Mouse (Mus musculus) left cerebral cortex, postnatal 25 days (tissue): ENCODE results near the gene Kat7. TPM values are rescaled to one million over a fixed set of nuclear protein-coding genes. Genes with fewer than 3 reads are reported as not detected.

Source experiments
- DNase-seq, 2 experiments: peaks; one replicate each; pipeline ENCODE4 v3.0.0; 2022; ENCODE audit warnings: low spot score in 2 of 2, mixed read lengths in 1 of 2
- intact Hi-C: fragments of 180-260 bp; cut with DNase I; formaldehyde crosslinking; loops from one replicate; pipeline ENCODE4 v1.15.1; 2025
- total RNA-seq, 2 experiments: library from RNA; stranded (reverse); gene quantifications; 2 replicates each; pipeline ENCODE4 v1.2.3; 2021

Kat7 gene
- 10 to 100 TPM; 67.5 to 70.1 TPM for total RNA-seq

DNA sequence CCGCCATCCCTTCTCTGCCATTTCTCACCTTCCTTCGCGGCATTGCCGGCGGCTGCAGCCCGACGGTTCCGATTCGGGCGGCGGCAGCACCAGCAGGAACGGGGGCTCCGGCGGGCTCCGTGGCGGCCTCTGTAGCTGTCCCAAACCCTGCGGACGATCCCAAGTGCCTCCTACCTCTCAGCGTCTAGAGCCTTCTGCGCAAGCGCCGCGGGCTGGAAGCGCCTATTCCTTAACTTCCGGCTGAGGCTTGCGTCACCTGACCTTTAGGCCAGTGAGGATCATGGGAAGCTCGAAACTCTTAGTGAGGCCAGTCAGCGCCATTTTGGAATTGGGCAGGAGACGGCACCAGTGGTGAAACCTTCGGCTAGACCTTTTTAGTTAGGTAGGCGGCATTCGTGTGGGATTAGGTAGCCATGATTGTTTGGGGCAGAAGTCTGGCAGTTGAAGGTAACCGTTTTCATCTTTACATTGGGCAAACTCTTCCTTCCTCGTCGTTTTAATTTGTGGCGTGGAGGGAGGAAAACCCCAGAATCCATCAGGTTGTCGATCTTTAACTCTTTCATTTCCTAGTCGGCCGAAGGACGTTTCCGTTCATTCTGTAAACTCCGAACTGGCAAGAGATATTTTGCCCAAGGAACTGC is at the start of gene Kat7:
Gene Kat7, minus strand, starts transcription at position 240 of the 641 bp plus-strand sequence.
- intact Hi-C loops = loop anchor here (2.0 to 10.0 kb wide), 2 partner anchors 75 to 215 kb away; partner anchors contain the start of gene Slc35b1
- DNase-seq = peak; percentile 99 to 100

DNA sequence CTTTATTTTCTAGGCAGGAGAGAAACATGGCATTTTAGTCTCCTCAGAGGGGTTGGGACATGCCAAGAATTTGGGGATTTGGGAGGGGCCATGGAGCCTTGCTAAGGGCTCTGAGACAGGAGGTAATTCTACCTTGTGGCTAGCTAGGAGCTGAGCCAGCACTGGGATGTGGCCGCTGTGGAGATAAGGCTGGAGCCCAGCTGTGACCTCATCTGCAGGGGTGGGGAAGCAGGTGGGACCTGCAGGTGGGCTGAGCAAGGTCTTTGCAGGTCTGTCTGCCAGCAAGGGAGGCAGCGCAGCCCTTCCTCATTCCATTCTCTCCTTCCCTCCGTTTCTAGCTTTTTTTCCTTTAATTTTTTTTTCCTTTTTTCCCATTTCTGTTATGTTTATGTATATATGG is 48.2 kb upstream of the Kat7 start:
- DNase-seq = no peak
- intact Hi-C loops = no loop called here

DNA sequence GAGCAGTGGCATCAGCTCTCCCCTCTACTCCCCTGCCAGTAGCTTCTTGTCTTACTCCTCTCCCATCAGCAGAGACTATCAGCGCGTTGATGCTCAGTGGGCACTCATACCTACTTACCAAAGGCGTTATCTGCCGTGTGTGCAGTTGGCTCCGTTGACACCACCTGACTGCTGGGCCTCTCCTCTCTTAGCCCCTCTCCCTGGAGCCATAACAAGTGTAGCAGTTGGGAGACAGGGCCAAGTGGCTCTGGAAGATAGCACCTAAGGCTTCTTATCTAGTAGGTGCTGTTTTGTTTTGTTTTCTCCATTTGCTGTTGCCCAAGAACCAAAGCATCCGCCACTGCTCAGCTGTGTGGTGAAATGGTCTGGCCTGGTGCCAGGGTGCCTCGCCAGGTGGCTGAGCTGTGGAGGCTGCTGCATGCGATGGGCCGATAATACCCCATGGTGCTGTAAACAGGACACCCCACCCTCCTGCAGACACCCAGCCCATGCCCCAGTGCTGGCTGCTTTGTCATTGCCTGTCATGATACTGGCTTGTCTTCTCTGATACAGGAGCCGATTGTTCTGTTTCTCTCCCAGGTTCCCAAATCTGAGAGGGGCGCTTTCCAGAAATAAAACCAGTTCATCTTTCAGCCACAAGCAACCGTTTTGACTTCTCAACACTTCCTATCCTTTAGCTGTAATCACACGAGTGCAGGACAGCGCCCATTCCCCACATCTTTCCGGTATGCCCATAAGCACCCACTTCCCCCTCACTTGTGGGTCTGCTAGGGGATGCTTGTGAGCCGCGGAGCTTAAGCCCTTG is 46.6 kb upstream of the Kat7 start:
- intact Hi-C loops = no loop called here
- no peak for DNase-seq

DNA sequence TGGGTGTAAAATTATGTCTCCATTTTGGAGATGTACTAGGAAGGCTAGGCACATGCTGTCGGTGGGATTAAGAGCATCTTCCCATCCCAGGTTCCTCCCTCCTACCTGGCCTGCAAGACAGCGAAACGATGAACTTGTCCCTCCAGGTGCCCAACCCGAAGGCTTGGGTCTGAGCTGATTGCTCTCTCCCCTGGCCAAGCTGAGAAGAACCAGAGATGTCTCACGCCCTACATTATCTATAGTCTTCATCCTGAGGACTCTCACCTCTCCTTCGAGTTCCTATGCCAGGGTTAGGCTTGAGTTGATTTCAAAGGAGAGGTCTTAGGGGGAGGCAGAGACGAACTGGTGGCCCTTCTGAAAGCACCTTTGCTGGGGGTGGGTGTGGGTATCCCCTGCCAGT is 46.0 kb upstream of the Kat7 start:
- intact Hi-C loops = no loop called here
- no peak for DNase-seq

DNA sequence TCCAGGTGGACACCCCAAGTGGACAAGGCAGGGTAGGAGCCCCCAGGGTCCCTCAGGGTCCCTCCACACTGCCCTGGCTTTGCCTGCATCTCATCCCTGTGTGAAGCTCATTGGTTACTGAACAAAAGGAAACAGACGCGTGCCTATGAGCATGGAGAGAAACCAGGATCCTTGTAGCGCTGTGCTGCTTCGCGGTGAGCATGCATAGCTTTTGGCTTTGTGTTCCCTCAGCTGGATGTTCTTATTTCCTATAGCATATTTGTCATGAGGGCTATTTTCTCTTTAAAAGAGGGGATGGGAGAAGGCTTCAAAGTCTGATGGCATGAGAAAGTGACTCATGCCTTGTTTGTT is 45.6 kb upstream of the Kat7 start:
- intact Hi-C loops = no loop called here
- no peak for DNase-seq

DNA sequence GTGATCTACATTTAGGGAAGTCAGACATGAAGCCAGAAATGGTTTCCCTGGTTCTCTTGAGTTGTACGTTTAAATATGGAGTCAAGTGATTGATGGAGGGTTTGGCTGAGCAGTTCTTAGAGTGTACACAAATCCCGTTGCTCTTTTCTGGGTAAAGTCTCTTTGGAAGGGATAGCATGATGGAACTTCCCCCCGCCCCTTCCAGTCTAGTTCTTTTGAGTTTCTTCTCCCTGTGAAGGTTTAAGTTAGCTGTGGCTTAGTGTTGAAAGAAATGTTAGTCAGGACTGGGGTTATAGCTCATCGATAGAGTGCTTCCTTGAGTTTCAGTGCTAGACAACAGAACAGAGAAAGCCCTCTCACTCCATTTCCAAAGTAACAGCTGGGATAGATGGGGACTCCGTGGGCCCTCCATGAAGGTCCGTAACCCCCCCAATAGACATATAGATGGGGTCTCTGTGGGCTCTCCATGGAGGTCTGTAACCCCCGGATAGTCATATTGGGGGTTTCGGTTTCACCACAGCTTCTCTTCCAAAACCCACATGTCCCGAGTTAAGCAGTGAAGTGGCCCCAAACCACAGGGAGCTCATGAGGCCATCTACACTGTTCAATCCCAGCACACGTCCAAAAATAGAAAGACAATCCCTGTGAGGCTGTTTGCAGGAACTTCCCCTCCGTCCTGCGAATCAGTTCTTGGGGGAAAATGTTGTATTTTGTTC is 45.1 kb upstream of the Kat7 start:
- DNase-seq = no peak
- intact Hi-C loops = no loop called here

DNA sequence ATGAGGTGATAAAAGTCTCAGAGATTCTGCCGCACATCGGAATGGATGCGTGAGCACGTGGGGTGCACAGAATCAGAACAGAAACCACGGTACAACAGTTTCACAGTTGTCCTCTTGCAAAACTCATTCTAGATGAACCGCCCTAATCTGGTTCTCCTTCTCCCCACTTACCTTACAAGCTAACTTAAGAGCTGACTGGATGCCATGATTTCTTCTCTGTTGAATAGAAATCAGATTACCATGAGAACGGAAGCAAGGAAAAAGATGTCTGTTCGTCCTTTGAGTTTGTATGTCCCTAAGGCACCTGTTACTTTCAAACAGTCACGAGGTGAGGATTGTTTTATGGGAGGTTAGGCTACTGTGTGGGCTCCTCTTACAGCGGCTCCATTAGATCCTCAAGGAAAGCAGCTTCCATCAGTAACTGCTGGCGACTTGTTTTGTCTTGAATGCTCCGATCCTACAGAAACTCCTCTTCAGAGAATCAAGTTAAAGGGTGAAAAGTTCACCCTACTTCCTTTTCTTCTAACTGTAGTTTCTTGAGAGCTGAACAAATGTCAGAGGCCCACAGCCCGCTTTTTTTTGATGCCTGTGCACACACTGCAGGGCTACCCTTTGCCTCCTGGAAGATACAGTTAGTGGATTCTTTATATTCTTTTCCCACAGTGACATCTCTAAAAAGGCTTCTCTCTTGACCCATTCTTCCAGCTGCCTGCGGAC is 44.3 kb upstream of the Kat7 start:
- intact Hi-C loops = no loop called here

DNA sequence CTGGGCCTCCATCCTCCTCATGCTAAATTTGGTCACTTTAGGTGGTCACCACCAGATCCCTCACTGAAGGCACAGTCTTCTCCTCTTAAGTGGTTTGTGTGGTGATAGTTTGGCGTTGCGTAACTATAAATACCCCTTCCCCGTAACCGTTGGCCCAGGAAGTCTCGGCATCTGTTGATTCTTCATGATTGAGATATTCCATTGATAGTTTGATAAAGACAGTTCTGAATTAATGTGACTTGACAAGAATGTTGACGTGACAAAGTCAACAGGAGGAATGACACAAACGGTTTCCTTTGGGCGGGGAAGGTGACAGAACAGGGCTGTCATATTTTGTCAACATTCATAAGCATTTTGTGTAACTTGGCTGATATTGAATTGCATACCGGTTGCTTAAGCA is 43.2 kb upstream of the Kat7 start:
- intact Hi-C loops = no loop called here
- DNase-seq = no peak

More for the DNA sequence above, 44.3 kb upstream of the Kat7 start:
- DNase-seq = no peak

DNA sequence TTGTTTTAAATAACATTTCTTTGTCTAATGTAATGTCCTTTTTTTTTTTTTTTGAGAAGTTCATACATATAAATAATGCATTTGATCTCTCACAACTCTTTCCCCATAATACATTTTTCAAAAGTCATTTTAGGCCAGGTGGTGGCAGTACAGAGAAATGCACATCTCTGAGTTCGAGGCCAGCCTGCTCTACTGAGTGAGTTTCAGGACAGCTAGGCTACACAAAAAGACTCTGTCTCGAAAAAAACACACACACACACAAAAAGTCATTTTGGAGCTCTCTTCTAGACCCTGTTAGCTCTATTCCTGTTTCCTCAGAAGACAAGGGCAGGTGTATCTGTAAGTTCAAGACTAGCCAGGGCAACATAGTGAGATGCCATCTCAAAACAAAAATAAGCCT is 42.6 kb upstream of the Kat7 start:
- intact Hi-C loops = no loop called here
- no peak for DNase-seq

DNA sequence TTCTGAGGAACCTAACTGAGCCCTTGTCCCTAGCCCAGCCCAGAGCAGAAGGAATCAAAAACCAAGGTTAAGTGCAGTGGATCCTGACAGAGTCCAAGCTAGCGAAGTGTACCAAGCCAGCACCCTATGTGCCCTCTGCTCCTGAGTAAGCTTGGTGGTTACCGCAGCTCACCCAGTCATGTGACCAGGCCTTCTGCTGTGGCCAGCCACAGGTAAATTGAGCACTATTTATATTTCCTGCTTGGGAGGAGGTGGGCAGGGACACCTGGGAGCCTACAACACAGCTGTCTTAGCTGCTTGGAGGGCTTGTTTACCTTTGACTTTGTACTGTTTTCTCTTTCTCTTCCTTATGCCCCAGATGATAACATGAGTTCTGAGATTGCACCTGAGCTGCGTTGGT is 40.9 kb upstream of the Kat7 start:
- DNase-seq = no peak
- intact Hi-C loops = no loop called here

DNA sequence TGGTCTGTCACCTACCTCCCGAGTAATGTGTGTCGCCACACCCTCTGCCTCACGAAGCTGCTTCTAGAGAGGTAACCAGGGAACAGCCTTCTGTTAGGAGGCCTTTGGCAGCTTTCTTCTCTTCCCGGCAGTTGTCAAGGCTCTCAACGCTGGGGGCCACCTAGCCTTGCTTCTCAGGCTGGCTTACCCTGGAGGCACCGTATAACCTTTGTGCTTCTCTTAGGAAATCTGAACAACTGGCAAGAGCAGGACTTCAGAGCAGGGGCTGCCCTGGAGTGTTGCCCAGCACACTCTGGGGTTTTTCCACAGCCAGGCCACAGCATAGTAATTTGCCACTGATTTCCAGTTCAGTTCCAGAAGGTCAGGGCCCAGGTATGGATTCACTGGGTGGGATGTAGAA is 40.2 kb upstream of the Kat7 start:
- DNase-seq = no peak
- intact Hi-C loops = no loop called here

DNA sequence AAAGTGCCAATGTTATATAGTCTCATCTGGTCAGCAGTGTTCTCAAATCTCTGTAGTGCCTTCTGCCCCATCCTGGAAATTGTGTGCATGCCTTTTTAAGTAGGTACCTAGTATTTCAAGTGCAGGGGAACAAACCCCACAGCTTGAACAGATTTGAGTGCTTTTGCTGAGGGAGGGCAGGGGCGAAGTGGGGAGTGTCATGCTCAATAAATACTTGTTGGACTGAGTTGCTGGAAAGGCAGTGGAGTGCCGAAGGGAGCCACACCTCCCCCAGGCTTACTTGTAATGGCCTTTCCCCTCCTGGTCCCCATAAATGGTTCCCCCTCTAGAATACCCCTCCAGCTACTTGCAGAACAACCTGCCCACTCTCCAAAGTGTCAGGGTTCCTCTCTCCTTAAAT is 34.1 kb upstream of the Kat7 start:
- intact Hi-C loops = no loop called here
- no peak for DNase-seq

DNA sequence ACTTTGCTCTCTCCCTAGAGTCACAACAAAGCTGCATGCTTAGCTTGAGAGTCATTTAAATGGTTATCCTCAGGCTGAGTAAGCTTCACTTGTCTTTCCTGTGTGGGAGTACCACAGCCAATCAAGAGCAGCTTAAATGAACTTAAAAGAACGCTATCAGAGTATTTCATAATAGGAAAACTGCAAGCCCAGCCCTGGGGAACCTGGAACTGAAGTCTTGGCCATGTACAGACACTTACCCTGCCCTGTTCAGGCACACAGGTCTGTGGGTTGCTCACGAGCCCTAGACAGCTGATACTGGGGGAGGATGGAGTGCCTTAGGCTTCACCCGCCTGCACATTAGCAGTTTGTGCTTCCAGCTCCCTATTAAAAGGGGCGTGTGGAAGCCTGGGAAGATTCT is 33.1 kb upstream of the Kat7 start:
- intact Hi-C loops = no loop called here
- no peak for DNase-seq

DNA sequence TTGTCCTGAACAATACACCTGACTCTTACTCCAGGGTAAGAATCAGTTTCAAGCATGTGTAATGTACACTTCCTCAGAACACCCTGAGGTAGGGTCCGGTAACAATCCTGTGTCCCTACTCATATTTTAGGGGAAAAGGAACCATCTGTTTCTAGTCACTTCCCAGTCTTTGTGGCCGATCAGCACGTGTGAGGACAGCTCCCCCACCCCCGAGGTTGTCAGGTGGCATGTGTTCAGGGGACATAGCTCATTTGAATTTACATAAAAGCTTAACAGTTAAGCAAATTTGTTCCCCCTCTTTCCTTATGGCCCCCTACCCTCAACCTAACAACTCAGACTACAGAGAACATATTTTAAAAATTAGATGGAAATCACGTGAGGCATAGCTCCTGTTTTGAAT is 30.6 kb upstream of the Kat7 start:
- intact Hi-C loops = no loop called here
- DNase-seq = no peak

DNA sequence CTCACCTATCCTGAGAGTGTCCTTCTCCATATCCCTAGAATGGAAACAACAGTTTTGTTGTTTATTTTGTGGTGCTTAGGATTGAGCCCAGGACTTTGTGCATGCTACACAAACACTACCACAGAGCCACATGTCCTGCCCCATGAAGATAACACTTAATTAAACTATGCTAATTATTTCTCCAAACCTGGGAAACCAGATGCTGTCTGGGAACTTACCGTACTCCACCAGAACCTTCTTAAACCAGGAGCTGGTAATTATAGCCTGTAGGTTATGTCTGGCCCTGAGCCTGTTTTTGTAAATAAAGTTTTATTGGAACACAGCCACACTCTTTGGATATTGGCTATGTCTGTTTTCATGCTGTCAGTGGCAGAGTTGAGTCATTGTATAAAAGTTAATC is 30.2 kb upstream of the Kat7 start:
- DNase-seq = no peak
- intact Hi-C loops = no loop called here

DNA sequence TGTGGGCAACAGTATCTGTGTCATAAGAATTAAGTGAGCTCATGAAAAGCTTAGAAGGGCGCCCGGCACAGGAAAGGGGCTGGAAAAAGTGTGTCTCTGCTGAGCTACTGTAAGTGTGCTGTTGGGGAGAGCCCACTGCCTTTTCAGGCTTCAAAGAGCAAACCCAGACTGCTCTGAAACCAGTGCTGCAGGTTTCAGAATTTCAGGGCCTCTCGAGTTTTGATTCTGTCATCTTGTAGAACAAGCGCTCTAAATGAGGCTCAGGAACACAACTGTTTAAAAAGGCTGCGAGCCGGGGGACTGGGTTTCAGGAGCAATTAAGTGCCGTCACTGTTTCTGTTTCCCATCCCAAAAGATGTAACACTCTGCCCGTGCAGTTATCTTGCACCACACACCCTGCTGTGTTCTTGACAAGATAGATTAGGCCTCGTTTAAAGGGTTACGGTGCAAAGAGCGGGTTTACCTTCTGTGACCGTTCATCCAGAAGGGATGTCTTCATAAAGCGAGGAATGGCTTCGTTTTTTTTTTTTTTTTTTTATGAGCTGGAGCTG is 29.5 kb upstream of the Kat7 start:
- no peak for DNase-seq
- intact Hi-C loops = no loop called here

DNA sequence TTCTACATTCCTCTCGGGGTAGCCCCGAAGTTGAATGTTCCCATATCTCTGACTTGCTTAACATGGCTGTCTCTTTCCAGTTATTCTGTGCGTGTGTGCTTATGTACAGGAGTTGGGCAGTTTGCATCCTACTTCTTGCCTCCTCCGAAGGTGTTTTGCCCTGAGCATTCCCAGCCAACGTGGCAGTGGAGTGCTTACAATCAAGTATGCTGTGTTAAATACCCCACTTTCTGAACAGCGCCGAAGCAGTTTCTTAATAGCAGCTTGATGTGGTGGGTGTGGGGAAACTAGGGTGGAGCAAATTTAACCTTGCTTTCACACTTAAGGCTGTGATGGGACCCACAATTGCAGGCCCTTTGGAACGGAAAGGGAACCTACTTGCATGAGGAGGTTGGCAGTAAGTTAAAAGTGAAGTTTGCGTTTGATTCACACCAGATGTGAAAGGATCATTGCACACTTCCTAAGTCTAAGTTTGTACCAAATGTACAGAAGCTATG is 27.8 kb upstream of the Kat7 start:
- intact Hi-C loops = no loop called here

DNA sequence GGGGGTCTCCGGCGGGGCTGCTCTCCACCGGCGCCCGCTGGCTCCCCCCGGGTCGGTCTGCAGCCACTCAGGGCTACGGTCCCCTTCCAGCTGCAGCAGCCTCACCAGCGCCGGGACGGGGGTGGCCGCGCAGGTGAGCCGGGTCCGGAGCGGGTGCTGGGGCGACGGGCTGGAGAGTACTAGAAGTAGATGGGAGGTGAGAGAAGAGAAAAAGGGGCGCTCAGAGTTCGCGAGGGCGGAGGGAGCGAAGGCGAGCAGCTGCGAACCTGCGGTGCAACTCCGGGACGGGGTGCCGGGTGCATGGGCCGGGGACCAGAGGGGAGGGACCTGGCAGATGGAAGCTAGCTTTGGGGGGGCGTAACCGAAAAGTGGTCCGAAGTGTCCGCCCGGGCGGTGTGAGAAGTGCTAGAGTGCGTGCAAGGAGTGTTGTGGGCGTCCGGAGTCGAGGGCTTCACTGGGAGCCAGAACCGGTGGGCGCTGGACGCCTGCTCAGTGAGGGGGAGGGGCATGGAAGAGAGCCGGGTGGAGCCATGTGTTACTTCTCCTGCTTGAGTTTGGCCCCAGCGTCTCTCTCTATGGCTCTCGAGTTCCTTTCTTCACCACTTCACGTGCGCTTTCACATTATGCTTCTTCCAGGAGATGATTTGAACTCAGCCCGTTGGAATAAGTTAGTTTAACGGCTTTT is 27.2 kb upstream of the Kat7 start:
- intact Hi-C loops = no loop called here

More for the DNA sequence above, 27.8 kb upstream of the Kat7 start:
- no peak for DNase-seq

DNA sequence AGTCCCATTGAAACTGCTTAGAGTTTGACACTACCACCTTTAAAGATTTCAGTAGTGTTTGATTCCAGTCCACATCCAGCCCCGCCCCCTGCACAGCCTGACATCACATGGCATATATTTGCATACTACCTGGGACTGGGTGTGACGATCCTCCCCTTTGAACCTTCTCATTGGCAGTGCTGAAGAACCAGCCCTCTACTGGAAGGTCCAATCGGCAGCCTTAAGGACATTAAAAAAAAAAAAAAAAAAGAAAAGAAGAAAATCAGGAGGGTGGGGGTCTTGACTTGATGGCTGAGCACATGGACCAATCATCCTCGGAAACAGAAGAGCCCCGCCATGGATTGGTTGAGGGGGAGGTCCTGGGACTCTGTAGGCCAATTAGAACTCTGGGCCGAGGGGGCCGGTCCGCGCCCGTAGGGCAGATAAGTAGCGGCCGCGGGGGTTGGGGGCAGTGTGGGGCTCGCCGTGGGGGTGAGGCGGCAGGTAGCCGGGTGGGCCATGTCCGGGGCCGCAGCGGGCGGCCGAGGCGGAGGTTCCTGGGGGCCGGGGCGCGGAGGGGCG is 26.6 kb upstream of the Kat7 start, which contains the start of gene Fam117a:
Gene Fam117a, plus strand, starts transcription at position 451 of the 561 bp plus-strand sequence.
- intact Hi-C loops = no loop called here
- DNase-seq = peak; percentile 70 to 75

More for the DNA sequence above, 27.2 kb upstream of the Kat7 start:
- DNase-seq = peak; percentile 25 to 26
